Mouse (Mus musculus) midbrain, embryonic 12.5 days (tissue): Measurements from ENCODE around the gene Cngb1. TPM values are rescaled to one million over a fixed set of nuclear protein-coding genes. Genes with fewer than 3 reads are reported as not detected.
A peak's percentile ranks its signal among the peaks of the same experiment; 100 is the strongest.

Experiments used
- ATAC-seq: fragments of 200-750 bp; cut with Nextera tagmentation; 2 replicates; pipeline ENCODE4 v1.8.0; 2017; ENCODE audit warnings: low read depth, moderate TSS enrichment, moderate library complexity; ENCODE audit not compliant: low FRiP score
- H3K27ac ChIP-seq: fragments of 300-500 bp; sonication (generic); replicated peaks from 2 replicates; pipeline ENCODE4 v1.5.1; 2016; ENCODE audit warnings: mild to moderate bottlenecking
- H3K27me3 ChIP-seq: fragments of 300-500 bp; sonication (generic); 2 replicates; pipeline ENCODE4 v1.6.1; 2016; ENCODE audit warnings: mild to moderate bottlenecking
- H3K36me3 ChIP-seq: fragments of 300-500 bp; sonication (generic); 2 replicates; pipeline ENCODE4 v1.6.1; 2016
- H3K4me1 ChIP-seq: fragments of 300-500 bp; sonication (generic); 2 replicates; pipeline ENCODE4 v1.6.1; 2016
- H3K4me2 ChIP-seq: fragments of 300-500 bp; sonication (generic); replicated peaks from 2 replicates; pipeline ENCODE4 v1.6.1; 2016; ENCODE audit warnings: mild to moderate bottlenecking, moderate library complexity
- H3K4me3 ChIP-seq: fragments of 300-500 bp; sonication (generic); 2 replicates; pipeline ENCODE4 v1.5.1; 2016; ENCODE audit warnings: mild to moderate bottlenecking
- H3K9ac ChIP-seq: fragments of 300-500 bp; sonication (generic); replicated peaks from 2 replicates; pipeline ENCODE4 v1.6.1; 2016; ENCODE audit warnings: mild to moderate bottlenecking, moderate library complexity
- H3K9me3 ChIP-seq: fragments of 300-500 bp; sonication (generic); 2 replicates; pipeline ENCODE4 v1.6.1; 2016; ENCODE audit warnings: mild to moderate bottlenecking
- WGBS: fragments of 180-500 bp; shearing (Covaris S2); methylation state at CpG from one replicate; pipeline ENCODE4 v1.1.7; 2016; 5-methylcytosine and 5-hydroxymethylcytosine counted together
- polyA plus RNA-seq: library from polyadenylated mRNA; unstranded; fragments of >200 nt; fragmentation: Nextera tagmentation; extraction: Ambion mirVana; gene quantifications from 2 replicates; pipeline ENCODE4 v1.2.1, GENCODE M21; 2016

Gene Cngb1
- polyA plus RNA-seq: 0.05 and 0.13 TPM in 2 replicates

- H3K4me1 ChIP-seq: peaks cover 15% of the 10 kb centered on the region
- no peak within 1 kb of the TSS for H3K27ac ChIP-seq
- WGBS: 37% methylated on average over 6 of the region's 6 CpGs
- no peak within 1 kb of the TSS for H3K9ac ChIP-seq
- no peak within 1 kb of the TSS for H3K4me3 ChIP-seq
- no peak within 1 kb of the TSS for H3K4me2 ChIP-seq
- H3K27me3 ChIP-seq: no peaks in the 10 kb centered on the region
- H3K36me3 ChIP-seq: no peaks in the 10 kb centered on the region
- ATAC-seq: no peak
- H3K9me3 ChIP-seq: no peaks in the 10 kb centered on the region
Measured at GRCm38 (mm10) chr8:95306431-95306830, at the start of gene Cngb1. Cngb1 (minus strand) TSS chr8:95306585.

- WGBS: 82% methylated on average over 2 of the region's 2 CpGs
- no peak overlapping the region for H3K27ac ChIP-seq
- 0 out of 2 replicates have a peak overlapping the region, but pooled peaks have one; percentile 87 for H3K4me2 ChIP-seq
- H3K36me3 ChIP-seq: no peaks in the 10 kb centered on the region
- no peak for ATAC-seq
- H3K9me3 ChIP-seq: no peaks in the 10 kb centered on the region
- peaks cover 46% of the 10 kb centered on the region for H3K4me1 ChIP-seq
- no peak overlapping the region for H3K4me3 ChIP-seq
- H3K27me3 ChIP-seq: peaks cover 19% of the 10 kb centered on the region
- H3K9ac ChIP-seq: no peak overlapping the region
Measured at GRCm38 (mm10) chr8:95354606-95355005, 48.2 kb upstream of the Cngb1 start.

- peak overlapping the region; percentile 90 for H3K27ac ChIP-seq
- H3K9ac ChIP-seq: peak overlapping the region; percentile 85
- 2% methylated on average over 62 of the region's 62 CpGs for WGBS
- ATAC-seq: peak; percentile 62
- H3K4me1 ChIP-seq: peaks cover 43% of the 10 kb centered on the region
- H3K4me3 ChIP-seq: peak overlapping the region; percentile 85
- H3K4me2 ChIP-seq: peak overlapping the region; percentile 87
- H3K9me3 ChIP-seq: no peaks in the 10 kb centered on the region
- no peaks in the 10 kb centered on the region for H3K36me3 ChIP-seq
- peaks cover 31% of the 10 kb centered on the region for H3K27me3 ChIP-seq
Measured at GRCm38 (mm10) chr8:95352871-95353866, 46.8 kb upstream of the Cngb1 start.

GRCm38 (mm10) chr8:95352151-95352870 is 45.9 kb upstream of the Cngb1 start, which contains the start of gene Mmp15:
Mmp15 (plus strand) TSS chr8:95352268.
- H3K36me3 ChIP-seq: no peaks in the 10 kb centered on the region
- peaks cover 43% of the 10 kb centered on the region for H3K4me1 ChIP-seq
- H3K4me3 ChIP-seq: peak within 1 kb of the TSS; percentile 85
- peak within 1 kb of the TSS; percentile 87 for H3K4me2 ChIP-seq
- under 1% methylated on average over 77 of the region's 80 CpGs for WGBS
- H3K9ac ChIP-seq: peak within 1 kb of the TSS; percentile 85
- peak; percentile 79 for ATAC-seq
- H3K9me3 ChIP-seq: no peaks in the 10 kb centered on the region
- peak within 1 kb of the TSS; percentile 90 for H3K27ac ChIP-seq
- peaks cover 31% of the 10 kb centered on the region for H3K27me3 ChIP-seq

GRCm38 (mm10) chr8:95351461-95351860 is 45.1 kb upstream of the Cngb1 start:
- H3K9ac ChIP-seq: no peak overlapping the region
- no peak for ATAC-seq
- no peak overlapping the region for H3K27ac ChIP-seq
- no peaks in the 10 kb centered on the region for H3K9me3 ChIP-seq
- peak overlapping the region; percentile 87 for H3K4me2 ChIP-seq
- no peaks in the 10 kb centered on the region for H3K36me3 ChIP-seq
- peak overlapping the region; percentile 85 for H3K4me3 ChIP-seq
- H3K27me3 ChIP-seq: peaks cover 31% of the 10 kb centered on the region
- WGBS: 3% methylated on average over 15 of the region's 15 CpGs
- H3K4me1 ChIP-seq: peaks cover 42% of the 10 kb centered on the region

GRCm38 (mm10) chr8:95348811-95349630 is 42.6 kb upstream of the Cngb1 start:
- ATAC-seq: no peak
- Histone ChIP-seq H3K4me2 (no peak overlapping the region), H3K27ac (no peak overlapping the region), H3K36me3 (peaks cover 3% of the 10 kb centered on the region; the same call in 1 of the 2 replicates), H3K9me3 (no peaks in the 10 kb centered on the region), H3K4me1 (peaks cover 31% of the 10 kb centered on the region), H3K4me3 (no peak overlapping the region), H3K27me3 (peaks cover 31% of the 10 kb centered on the region), H3K9ac (no peak overlapping the region)
- 67% methylated on average over 18 of the region's 19 CpGs for WGBS

GRCm38 (mm10) chr8:95348356-95348755 is 42.0 kb upstream of the Cngb1 start:
- no peak for ATAC-seq
- WGBS: 78% methylated on average over 2 of the region's 2 CpGs
- peaks cover 31% of the 10 kb centered on the region for H3K27me3 ChIP-seq

GRCm38 (mm10) chr8:95346643-95347545 is 40.5 kb upstream of the Cngb1 start:
- Histone ChIP-seq H3K9ac (no peak overlapping the region), H3K27me3 (peaks cover 31% of the 10 kb centered on the region), H3K4me2 (no peak overlapping the region), H3K4me1 (peaks cover 18% of the 10 kb centered on the region), H3K36me3 (peaks cover 16% of the 10 kb centered on the region), H3K9me3 (no peaks in the 10 kb centered on the region), H3K27ac (no peak overlapping the region), H3K4me3 (no peak overlapping the region)
- WGBS: 34% methylated on average over 8 of the region's 8 CpGs
- ATAC-seq: peak; percentile 38; the same call in 1 of the 2 replicates

More at GRCm38 (mm10) chr8:95348356-95348755, 42.0 kb upstream of the Cngb1 start:
- no peak overlapping the region for H3K4me2 ChIP-seq
- H3K4me3 ChIP-seq: no peak overlapping the region
- H3K36me3 ChIP-seq: peaks cover 10% of the 10 kb centered on the region
- H3K9me3 ChIP-seq: no peaks in the 10 kb centered on the region
- H3K9ac ChIP-seq: no peak overlapping the region
- H3K27ac ChIP-seq: no peak overlapping the region
- H3K4me1 ChIP-seq: peaks cover 24% of the 10 kb centered on the region

- H3K9me3 ChIP-seq: no peaks in the 10 kb centered on the region
- no peak overlapping the region for H3K4me2 ChIP-seq
- WGBS: 74% methylated on average over 6 of the region's 6 CpGs
- H3K4me3 ChIP-seq: no peak overlapping the region
- H3K36me3 ChIP-seq: peaks cover 27% of the 10 kb centered on the region
- H3K4me1 ChIP-seq: peaks cover 13% of the 10 kb centered on the region; the same call in 1 of the 2 replicates
- no peak for ATAC-seq
- H3K27ac ChIP-seq: no peak overlapping the region
- peaks cover 13% of the 10 kb centered on the region for H3K27me3 ChIP-seq
- no peak overlapping the region for H3K9ac ChIP-seq
Measured at GRCm38 (mm10) chr8:95344668-95345067, 38.3 kb upstream of the Cngb1 start.

GRCm38 (mm10) chr8:95341721-95342120 is 35.3 kb upstream of the Cngb1 start:
- Histone ChIP-seq H3K9ac (no peak overlapping the region), H3K27me3 (no peaks in the 10 kb centered on the region), H3K9me3 (no peaks in the 10 kb centered on the region), H3K4me1 (peaks cover 5% of the 10 kb centered on the region; the same call in 1 of the 2 replicates), H3K4me3 (no peak overlapping the region), H3K36me3 (peaks cover 46% of the 10 kb centered on the region), H3K27ac (no peak overlapping the region), H3K4me2 (no peak overlapping the region)
- 60% methylated on average over 5 of the region's 5 CpGs for WGBS
- no peak for ATAC-seq
